Mouse (Mus musculus) small intestine, adult 2 months (tissue): ENCODE measurements around the gene Runx1.

Experiments used
- CTCF ChIP-seq: fragments of 200-500 bp; IDR thresholded peaks from 2 replicates; pipeline ENCODE4 v1.5.1; 2012; ENCODE audit warnings: low read depth, mild to moderate bottlenecking, control low read depth, inconsistent platforms, low read length, moderate library complexity, mixed read lengths; ENCODE audit not compliant: insufficient replicate concordance, insufficient read length; ENCODE audit errors: extremely low read depth
- POLR2A ChIP-seq: fragments of 200-500 bp; IDR thresholded peaks from 2 replicates; pipeline ENCODE4 v1.6.1; 2012; ENCODE audit warnings: low read depth, mild to moderate bottlenecking, control low read depth, inconsistent platforms, low read length, moderate library complexity

DNA sequence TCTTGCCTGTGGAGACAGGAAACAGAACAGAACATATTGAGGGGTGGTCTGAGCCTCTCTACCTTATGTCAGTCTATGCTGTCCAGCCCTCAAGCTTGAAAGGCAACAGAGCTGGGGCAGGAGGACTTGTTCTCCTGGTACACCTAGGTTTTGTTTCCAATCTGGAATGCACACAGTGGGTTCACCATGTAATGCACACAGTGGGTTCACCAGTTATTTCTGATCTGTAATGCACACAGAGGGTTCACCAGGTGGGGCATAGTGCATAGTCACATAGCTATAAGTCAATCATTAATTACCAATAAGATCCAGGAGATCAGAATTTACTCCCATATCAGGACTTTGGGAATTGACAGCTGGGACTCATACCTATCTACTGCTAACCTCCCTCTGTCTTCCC, 157.1 kb downstream of the Runx1 start:
- TF ChIP-seq POLR2A (no peak), CTCF (no peak)
